Mouse (Mus musculus): ENCODE results near the gene Traf3.

The Traf3 gene

DNA sequence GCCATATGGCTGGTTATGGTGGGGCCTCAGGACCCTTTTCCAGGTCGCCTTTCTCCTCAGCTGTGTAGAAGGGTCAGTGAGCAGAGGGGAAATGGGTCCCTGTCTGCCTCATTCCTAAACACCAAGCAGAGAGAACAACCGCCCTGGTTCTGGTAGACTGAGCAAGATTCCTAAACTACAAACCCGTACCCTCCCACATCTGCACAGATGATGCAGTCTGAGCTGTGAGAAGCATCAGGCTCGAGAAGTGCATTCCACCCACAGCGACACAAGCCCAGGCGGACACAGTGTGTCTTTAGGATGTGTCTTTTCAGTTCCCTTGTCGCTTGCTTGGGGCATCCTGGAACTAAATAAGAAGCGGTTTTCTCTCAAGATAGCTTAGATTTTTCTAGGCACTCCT is 83.9 kb downstream of the Traf3 start:
- in situ Hi-C loops (cut with MboI, MseI), result no loop called here

DNA sequence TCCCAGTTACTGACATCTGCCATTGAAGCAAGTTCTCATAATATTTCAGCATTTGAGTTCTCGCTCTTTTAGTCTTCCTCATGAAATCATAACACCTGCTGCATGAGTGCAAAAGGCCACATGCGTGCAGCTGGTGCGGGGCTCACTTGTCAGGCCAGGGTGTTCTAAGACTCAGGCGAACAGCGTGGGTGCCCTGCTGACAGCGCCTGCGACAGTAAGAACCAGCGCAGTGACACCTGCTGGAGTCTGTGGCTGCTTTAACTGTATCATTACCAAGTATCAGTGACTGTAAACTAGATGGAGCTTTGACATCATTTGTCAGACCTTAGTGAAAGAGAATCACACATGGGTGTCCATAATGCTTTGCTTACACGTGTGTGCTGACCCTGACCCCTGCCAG is 85.1 kb downstream of the Traf3 start:
- in situ Hi-C loops (cut with MboI, MseI), result no loop called here

DNA sequence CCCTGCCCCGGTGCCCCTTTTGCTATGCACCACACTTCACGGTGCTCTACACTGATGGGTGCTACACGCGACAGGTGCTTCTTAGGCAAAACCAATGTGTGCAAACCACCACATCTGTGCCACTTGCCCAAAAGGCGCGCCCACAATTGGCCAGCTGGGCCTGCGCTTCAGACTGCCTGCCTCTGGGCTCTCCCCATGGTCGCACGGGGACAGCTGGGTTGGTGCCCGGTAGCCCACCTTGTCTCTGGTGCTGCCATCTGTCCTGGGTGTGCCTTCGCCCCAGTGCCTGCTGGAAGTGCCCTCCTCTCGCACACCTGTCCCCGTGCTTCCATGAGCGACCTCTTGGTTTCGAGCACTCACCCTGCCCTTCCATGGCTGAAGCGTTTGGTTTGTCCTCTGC is 97.5 kb downstream of the Traf3 start:
- in situ Hi-C loops (cut with MboI, MseI), result no loop called here

DNA sequence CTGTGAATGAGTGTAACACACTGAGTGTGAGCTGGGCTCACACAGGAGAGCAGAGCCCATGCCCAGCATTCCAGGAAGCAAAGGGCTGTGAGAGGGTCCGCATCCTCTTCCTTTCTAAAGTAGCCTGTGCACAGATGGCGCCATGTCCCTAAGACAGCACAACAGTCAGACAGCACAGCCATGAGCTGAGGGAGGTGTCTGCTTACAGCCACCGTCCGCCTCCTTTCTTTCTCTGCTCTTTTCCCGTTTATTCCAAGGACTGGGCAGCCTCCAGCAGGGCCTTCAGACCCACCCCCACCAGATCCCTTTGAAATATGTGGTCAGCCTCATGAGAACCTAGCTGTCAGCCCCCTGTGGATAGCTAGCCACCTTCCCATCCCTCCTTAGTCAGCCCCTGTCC is 99.0 kb downstream of the Traf3 start:
- in situ Hi-C loops (cut with MboI, MseI), result no loop called here

DNA sequence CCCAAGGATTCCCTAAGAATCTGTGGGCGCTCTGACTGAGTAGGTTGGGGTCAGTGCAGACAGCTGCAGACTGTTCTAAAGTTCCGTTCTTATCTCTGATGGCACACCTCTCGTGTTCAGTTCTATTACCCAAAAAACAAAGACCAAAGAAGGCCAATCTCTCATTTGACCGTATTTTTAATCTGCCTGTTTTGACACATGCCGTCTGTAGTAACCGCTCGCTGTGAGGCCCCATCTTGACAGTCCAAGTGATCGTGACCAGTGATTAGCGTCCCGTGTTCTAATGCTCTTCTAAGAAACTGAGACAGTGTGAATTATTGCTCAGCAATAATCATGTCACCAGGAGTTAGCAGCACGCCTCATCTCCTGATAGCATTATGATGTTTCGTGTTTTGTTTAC is 100.4 kb downstream of the Traf3 start:
- in situ Hi-C loops (cut with MboI, MseI), result no loop called here

DNA sequence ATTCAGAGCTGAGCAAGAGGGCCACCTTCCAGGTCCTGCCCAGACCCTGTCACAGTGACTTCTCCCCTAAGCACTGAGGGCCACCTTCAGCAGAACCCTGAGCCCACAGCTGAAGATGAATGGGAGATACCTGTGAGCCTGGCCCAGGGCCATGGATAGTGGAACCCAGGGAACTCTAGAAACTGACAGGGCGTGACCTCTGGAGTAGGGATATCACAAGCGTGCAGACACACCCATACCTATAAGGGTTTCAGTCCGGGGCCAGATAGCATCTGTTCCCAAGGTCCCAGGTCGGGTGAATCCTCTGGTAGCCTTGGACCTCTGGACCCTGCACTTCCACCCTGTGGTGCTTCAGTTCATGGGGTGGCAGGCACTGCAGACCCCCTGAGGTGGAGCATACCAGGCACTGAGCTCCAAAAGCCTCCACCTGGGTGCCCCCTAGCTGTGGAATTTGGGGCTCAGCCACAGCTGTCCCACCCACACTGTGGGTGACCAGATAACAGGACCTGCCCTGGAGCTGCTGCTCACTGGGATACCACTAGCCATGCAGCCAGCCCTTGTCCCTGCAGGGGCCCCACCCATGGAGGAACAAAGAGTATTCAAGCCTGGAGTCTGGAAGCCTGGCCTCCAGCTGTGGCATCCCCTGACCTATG is 101.6 kb downstream of the Traf3 start:
- in situ Hi-C loops (cut with MboI, MseI), result no loop called here

DNA sequence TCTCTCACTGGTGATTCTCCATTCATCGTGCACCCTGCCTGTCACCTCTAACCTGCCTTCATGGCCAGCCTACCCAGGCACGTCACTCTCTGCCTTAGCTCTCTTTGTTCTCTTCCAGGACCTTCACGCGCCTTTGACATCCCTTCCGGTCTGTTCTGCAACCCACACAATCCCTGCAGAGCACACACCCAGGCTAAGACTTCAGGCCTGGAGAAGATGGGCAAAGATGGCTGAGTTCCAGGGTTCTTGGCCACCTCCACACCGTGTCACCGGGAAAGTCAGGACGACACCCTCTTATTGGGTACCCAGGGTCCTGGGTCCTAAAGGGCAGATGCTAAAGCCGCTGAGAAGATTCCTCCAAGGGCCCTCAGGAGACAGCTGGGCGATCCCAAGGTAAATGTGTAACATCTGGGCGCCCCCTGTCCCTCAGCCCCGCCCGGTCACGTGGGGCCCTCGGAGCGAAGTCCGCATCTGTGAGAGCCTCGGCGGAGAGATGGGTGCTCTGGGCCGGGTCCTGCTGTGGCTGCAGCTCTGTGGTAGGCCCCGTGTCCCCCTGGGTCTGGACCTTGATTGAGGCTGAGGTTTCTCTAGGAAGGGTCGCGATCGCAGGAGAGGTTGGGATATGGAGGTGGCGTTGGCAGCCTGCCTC is 104.6 kb downstream of the Traf3 start, which contains the start of gene Amn:
Amn (plus strand) TSS at position 467 of the 649 bp plus-strand sequence.
- in situ Hi-C loops (cut with MboI, MseI), result no loop called here

DNA sequence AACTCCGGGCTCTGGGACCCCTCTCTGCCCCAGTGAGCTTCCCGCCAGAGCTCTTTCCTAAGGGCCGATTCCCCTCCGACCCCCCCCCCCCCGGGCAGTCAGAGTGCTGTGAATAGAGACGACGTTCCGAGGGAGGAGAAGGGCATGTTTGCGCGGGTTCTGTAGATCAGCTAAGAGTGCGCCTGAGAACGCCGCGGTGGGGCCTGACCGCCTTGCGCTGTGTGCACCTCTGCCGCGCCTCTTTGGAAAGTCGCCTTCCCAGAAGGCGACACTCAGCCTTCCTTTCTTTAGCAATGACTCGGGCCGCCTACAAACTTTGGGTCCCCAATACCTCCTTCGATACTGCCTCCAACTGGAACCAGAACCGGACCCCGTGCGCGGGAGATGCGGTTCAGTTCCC is 105.2 kb downstream of the Traf3 start:
- in situ Hi-C loops (cut with MboI, MseI), result no loop called here

DNA sequence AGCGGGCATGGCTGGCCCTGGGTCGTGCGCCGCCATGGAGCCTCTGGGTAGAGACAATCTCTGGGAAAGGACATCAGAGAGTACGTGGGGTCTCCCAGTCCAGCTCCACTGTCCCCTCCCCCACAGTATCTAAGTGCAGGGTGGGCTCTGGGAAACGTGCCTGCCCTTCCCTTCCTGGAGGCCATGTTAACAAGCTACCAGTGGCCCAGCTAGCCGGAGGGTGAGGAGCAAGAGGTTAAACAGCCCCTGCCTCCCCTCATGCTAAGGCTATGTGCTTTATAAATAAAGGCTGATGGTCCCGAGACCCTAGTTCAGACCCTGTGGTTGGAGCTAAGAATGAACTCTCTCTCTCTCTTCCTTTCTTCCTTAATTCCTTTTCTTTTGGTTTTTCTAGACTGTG is 105.8 kb downstream of the Traf3 start:
- in situ Hi-C loops (cut with MboI, MseI), result no loop called here

DNA sequence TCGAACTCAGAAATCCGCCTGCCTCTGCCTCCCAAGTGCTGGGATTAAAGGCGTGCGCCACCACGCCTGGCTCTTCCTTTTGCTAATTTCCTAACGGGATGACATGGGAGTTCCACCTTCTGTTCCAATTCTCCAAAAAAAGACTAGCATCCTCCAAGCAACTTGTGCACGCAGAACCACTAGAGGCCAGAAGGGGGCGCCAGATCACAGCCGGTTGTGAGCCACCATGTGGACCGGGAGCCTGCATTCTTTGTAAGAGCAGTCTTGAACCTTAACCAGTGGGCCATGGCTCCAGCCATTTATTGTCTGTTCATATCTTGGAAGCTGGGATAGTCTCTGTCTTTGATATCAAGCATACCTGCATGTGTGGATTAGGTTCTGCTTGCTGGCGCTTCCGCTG is 106.2 kb downstream of the Traf3 start:
- in situ Hi-C loops (cut with MboI, MseI), result no loop called here

DNA sequence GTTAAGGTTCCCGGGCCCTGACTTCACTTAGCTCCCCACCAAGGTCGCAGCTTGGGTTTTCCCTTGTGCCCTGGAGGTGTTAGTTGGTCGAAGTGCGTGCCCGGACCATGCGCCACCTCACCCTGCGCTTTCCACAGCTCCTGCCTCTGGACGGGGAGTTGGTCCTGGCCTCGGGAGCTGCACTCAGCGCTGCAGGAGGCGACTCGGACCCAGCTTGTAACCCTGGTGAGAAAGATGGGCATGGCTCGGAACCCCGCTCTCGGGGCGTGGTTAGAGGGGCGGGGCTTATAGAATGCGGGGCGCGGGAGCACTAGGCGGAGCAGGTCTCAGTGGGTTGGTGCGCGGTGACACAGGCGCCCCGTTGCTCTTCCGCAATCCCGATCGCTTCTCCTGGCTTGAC is 107.8 kb downstream of the Traf3 start:
- in situ Hi-C loops (cut with MboI, MseI), result no loop called here

DNA sequence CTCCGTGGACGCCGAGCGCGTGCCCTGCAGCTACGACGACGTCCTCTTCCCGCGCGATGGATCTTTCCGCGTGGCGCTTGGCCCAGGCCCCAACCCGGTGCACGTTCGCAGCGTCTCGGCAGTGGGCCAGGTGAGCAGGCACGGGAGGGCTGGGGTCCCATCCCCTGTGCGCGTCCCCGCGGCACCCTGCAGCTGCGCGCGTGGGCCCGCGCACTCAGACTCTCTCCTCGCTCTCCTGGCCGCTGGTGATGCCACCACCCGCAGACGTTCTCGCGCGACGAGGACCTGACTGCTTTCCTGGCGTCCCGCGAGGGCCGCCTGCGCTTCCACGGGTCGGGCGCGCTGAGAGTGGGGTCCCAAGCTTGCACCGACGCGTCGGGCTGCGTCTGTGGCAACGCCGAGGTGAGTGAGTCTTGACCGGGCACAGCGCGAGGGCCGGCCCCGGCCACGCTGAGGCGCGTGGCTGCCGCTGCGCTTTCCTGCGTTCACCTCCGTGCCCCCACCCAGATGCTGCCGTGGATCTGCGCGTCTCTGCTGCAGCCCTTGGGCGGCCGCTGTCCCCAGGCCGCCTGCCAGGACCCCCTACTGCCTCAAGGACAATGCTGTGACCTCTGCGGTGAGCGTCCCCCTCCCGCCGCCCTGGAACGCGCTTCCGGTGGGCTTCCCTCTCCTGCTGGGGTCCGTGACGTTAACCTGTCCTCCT is 108.4 kb downstream of the Traf3 start:
- in situ Hi-C loops (cut with MboI, MseI), result no loop called here

DNA sequence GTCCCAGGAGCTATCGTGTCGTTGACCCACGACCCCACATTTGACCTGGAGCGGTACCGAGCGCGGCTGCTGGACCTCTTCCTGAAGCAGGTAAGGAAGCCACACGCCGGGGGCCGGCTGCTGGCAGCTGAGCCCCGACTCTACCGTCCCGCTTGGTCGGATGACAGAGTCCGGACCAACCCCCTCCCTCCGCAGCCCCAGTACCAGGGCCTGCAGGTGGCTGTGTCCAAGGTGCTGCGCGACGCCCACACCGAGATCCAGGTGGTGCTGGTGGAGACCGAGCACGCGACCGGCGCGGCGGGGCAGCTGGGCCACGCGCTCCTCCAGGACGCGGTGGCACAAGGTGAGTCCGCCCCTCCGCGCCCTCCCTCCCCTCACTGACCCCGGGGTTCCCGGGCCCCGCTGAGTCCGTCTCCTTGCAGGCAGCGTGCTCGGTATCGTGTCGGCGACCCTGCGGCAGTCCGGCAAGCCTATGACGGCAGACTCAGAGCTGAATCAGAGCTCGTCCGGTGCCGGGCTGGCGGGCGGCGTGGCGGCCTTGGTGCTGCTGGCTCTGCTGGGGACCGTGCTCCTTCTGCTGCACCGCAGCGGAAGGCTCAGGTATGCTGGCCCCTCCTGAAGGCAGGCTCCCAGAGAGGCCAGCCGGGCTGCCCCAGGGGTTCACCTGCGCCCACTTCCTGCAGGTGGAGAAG is 109.1 kb downstream of the Traf3 start:
- in situ Hi-C loops (cut with MboI, MseI), result no loop called here

DNA sequence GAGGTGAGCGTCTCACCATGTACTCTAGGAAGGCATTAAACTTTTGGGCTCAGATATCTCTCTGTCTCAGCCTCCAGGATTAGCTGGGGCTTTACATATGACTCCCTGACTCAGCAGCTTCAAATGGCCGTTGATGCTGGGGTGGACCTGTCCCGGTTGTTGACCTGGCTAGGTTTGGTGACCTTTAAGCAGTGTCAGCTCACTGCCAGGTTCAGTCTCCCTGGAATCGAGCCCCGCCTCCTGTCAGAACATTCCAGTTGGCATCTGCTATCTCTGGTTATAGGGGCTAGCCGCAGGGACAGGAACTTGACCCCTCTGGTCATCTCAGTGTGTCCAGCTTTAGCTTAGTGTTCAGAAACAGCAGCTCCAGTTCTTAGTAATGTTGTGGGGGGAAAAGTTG is 110.2 kb downstream of the Traf3 start:
- in situ Hi-C loops (cut with MboI, MseI), result no loop called here

DNA sequence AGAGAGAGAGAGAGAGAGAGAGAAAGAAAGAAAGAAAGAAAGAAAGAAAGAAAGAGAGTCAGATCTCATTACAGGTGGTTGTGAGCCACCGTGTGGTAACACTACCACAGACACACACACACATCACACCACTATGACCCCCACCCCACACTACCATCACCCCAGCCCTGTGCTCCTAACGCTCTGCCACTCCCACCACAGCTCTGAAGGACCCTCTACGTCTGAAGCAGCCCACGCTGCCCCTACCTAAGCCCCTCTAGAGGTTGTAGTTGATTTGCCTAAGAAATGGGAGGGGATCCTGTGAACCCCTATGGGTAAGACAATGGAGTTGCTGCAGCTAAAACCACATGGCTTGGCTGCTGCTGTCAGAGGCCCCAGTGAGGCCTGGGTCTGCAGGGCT is 117.4 kb downstream of the Traf3 start:
- in situ Hi-C loops (cut with MboI, MseI), result no loop called here

DNA sequence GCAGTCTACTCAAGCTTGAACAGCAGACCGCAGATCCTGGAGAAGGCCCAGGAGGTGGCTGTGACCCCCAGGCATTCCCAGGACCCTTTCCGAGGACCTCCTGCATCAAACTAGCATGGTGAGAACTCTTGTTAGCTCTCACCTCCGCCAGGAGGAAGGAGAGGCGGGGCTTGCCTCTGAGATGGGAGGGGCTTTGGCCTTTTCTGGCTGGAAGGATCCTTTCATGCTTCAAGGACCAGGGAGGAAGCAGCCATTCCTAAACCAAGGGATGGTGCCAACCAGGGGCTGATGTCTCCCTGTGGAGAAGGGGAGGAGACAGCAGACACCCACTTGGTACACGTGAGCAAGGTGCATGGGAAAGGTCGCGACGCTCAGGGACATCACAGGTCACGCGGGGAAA is 118.4 kb downstream of the Traf3 start:
- in situ Hi-C loops (cut with MboI, MseI), result no loop called here

DNA sequence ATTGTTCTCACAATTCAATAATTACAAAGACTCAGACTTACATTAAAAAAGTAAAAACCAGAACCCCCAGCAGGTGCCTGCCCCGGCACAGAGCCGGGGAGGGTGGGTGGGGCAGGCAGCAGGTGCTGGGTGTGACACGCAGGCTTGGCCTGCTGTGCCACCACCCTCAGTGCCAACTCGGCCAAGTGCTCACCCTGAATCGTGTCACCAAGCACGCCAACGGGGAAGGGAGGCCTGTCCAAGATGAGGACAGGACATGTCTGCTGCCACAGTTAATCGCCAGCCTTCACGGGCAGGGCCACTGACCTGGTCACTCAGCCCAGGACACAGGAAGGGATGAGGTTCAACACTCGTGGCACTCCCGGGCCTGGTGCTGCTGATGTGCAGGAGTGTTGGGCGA is 126.9 kb downstream of the Traf3 start:
- in situ Hi-C loops (cut with MboI, MseI), result no loop called here

DNA sequence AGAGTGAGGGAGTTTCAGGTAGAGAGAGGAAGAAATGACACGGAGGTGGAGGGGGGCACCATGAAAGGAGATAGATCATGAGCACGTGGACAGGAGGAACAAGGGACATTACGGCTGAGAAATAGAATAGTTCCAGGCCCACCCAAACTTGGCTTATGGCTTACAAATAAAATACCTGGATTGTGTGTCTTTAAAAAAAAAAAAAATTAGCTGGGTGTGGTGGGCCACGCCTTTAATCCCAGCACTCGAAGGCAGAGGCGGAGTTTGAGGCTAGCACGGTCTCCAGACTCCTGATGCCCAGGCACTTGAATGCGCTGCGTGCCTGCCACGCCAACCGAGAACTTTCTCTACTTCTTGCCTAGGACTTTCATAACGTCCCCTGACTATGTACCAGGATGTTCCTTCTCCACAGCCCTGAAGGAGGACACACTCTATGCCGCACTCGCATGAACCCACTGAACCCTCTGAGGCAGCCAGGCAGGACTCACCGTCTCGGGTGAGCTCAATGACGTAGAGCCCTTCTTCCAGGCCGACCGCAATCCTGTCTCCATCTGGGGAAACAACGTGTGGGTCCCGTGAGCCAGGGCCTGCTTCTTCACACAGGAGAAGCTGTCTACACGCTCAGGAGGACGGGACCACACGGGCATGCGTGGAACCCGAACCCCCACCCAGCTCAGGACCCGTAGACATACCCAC is 135.3 kb downstream of the Traf3 start:
- in situ Hi-C loops (cut with MboI, MseI), result no loop called here

DNA sequence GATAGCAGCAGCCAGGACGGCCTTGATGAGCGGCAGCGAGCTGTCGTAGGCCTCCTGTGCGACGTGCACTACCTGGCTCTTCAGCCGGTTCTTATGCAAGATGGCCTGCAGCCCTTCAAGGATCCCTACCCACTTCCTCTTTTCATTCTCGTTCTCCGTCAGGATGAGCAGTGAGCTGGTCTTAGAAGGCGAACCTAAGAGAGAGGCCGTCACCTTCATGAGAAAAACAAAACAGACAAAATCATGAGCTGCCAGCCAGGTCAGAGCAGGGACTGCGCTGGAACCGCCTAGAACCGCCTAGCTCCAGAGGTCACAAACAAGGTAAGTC is 135.8 kb downstream of the Traf3 start:
- in situ Hi-C loops (cut with MboI, MseI), result no loop called here

DNA sequence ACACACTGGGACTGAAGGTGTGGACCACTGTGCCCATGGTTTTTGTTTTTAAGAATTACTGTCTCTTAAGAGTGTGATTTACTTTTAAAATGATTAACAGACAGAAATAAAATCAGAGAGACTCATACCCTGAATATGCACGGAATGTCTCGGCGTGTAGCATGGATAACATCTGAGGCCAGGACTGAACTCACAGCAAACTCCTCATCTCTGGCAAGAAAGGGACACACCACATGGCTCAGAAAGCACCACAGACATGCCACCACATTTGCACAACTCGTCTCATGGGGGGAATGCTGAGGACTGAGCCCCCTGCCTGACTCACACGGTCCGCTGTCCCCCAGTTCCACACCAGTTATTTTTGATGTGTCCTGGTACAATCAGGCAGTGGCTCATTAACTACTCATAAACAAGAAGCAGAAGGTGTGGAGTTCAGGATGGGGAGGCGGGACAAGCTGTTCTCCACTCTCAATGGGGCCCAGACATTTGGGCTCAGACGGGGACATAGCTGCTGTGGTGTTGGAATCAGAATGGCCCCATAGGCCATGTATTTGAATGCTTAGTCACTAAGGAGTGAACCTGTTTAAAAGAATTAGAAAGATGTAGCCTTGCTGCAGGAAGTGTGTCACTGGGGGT is 137.7 kb downstream of the Traf3 start:
- in situ Hi-C loops (cut with MboI, MseI), result no loop called here

DNA sequence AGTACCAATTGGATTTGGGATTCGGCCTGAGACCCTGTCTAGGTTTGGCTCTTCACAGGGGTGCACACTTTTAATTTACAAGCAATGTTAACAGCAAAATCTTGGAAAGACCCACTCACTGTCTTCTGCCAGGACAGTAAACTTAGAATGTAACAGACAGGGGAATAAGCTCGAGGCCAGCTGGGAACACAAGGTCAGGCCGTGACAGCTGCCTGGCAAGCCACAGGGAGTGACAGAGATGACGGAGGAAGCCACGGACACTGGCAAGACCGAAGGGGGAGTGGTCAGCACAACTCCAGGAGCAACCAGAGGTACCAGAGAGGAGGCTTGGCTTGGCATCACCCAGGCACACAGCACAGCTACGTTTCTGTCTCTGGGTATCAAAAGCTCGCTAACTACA is 140.7 kb downstream of the Traf3 start:
- in situ Hi-C loops (cut with MboI, MseI), result no loop called here

DNA sequence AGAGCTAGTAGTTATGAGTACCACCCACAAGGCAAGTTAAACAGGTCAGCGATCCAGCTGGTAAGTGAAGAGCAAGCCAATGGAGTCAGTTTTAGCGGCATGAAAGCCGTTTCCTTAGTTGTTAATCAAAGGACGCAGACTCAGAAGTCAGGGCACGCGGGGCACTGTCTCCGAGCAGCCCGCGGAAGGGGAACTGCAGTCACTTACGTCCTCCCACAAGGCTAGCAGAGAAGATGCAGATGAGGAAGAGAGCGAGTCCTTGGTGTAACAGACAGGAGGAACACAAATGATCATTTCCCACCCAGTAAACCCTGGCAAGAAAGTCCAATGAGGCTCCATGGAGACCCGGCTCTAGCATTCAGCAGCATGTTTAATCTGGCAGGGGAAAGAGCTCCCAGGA is 143.1 kb downstream of the Traf3 start:
- in situ Hi-C loops (cut with MboI, MseI), result no loop called here

Data from regulatory T cell (primary cell).